Mouse (Mus musculus): ENCODE data around the gene Asah2.

DNA sequence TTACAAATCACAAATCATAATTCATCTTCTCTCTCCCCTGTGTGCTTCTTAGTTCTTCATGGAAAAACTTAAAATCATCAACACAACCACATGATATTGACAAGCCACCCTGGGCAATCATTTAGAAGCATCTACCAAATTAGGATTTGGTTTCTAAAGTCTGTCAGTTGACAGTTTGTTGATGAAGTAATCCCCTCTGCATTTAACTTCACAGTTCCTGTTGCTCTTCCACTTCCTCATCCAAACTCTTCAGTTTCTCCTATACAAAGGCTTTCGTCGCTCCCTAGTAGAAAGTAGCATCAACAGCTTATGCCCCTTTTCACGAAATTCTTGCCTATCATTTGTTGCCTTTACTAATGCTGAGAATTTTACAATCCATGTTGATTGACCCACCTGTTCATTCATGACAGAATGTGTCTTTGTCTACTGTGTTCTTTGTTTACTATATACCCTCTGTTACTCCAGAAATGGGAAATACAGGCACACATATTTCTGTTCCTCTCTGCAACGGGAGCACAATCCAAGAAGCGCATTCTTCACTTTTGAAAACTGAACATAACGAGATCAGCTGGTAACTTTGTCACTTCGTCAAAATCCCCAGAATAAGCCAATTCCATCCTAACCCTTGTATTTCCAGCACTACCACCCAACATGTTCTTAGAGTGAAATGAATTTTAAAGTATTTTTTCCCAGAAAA lies 157.1 kb downstream of the Asah2 start:
- no peak for TF ChIP-seq POLR2A (IDR thresholded peaks at IDR 0.05; ENCODE audit: borderline replicate concordance, insufficient read depth, low read length)
- no peak for TF ChIP-seq CTCF (IDR thresholded peaks at IDR 0.05; ENCODE audit: borderline replicate concordance, insufficient read depth, low read depth, low read length)

Data from cerebellum, adult 2 months (tissue).